Mouse (Mus musculus): ENCODE measurements around the gene Sept11. TPM values are rescaled to one million over a fixed set of nuclear protein-coding genes. Genes with fewer than 3 reads are reported as not detected.
A peak's percentile ranks its signal among the peaks of the same experiment; 100 is the strongest.

Sept11 gene
- polyA plus RNA-seq, 1 experiment: 137 TPM

DNA sequence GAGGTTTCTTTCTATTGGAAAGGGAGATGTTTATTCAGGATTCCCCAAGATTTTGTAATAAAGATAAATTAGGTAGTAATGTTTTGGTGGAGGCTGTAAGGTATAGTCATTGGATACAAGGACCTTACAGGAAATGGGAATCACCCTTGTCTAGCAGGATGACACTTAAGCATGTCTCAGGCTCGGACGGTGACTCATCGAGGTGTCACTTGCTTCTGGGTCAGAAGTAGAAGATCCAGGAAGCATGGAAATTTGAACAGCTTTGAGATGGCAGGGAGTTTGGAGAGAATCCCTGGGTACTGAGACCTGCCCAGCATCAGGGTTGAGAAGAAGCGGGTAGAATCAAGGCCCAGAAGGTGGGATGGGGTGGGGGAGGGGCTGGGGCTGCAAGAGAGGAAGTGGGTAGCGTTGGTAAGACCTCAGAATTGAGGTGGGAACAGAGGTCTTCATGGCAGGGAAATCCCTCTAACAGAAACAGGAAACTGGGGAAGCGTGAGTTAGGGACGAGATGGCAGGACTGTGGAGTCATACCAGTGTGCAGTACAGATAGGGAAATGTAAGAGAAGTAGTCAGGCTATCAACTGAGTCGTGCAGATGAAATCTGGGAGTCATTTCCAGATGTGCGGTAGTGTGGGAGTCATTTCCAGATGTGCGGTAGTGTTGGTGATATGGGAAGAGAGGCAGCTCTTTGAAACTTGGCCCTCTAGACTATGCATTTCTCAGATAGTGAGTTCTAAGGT lies 42.3 kb downstream of the Sept11 start:
- H3K4me1 ChIP-seq (ENCODE audit: control insufficient read depth, insufficient read depth, low read length): peaks cover 19% of the 10 kb centered on the region
- no peak for TF ChIP-seq POLR2A (IDR thresholded peaks at IDR 0.05; ENCODE audit: extremely low read depth, insufficient read depth, low read length)
- no peak for TF ChIP-seq CTCF (IDR thresholded peaks at IDR 0.05; ENCODE audit: extremely low read depth, insufficient read depth, low read length)
- no peak overlapping the region for H3K4me3 ChIP-seq (ENCODE audit: insufficient read depth, low read length)
- no peak overlapping the region for H3K27ac ChIP-seq (ENCODE audit: insufficient read depth, low read length)

DNA sequence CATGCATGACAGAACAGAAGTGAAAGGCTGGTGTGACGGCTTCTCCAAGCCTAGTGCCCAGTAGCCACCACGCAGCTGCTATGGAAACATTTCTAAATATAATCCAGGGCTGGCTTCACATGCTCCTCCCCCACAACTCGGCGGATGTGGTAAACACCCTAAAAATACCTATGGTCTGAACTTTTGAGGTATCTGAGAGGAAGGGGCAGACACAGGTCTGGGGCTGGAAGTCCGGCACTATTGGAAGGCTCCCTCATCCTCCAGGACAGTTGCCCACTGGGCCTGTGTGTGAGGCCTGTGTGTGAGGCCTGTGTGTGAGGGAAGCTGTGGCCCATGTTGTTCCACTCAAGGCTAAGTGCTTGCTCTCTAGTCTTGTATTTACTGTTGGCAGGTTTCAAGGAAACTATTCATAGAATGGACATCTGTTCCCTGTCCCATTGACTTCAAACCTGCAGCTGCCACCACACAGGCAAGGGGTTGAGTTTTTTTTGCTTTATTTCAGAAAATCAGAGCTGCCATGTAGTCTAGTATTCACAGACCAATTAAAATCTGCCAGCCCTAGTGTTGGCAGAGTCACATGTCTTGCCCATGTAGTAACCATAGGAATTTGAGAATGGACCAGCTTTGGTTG lies 43.8 kb downstream of the Sept11 start:
- Histone ChIP-seq H3K27ac (ENCODE audit: insufficient read depth, low read length) (peak overlapping the region; percentile 27; the same call in 1 of the 2 replicates), H3K4me1 (ENCODE audit: control insufficient read depth, insufficient read depth, low read length) (peaks cover 12% of the 10 kb centered on the region), H3K4me3 (ENCODE audit: insufficient read depth, low read length) (no peak overlapping the region)
- no peak for TF ChIP-seq POLR2A (IDR thresholded peaks at IDR 0.05; ENCODE audit: extremely low read depth, insufficient read depth, low read length)

DNA sequence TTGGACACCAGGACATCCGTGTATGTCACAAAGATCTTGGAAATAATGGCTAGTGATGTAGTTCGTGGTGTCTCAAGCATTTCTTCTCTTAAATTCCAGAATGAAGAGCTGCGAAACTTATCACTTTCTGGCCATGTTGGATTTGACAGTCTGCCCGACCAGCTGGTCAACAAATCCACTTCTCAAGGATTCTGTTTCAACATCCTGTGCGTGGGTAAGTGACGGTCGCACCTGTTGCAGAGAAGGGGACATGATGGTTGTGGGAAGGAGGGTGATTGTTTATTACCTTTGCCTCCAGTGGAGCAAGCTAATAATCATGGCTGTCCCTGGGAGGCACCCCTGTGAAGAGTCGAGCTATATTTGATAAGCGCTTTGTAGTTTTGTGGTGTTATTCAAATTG lies 46.1 kb downstream of the Sept11 start:
- Histone ChIP-seq H3K4me1 (ENCODE audit: control insufficient read depth, insufficient read depth, low read length) (peaks cover 6% of the 10 kb centered on the region; the same call in 1 of the 2 replicates), H3K27ac (ENCODE audit: insufficient read depth, low read length) (no peak overlapping the region), H3K4me3 (ENCODE audit: insufficient read depth, low read length) (no peak overlapping the region)
- TF ChIP-seq CTCF (IDR thresholded peaks at IDR 0.05; ENCODE audit: extremely low read depth, insufficient read depth, low read length) (no peak), POLR2A (IDR thresholded peaks at IDR 0.05; ENCODE audit: extremely low read depth, insufficient read depth, low read length) (no peak)

DNA sequence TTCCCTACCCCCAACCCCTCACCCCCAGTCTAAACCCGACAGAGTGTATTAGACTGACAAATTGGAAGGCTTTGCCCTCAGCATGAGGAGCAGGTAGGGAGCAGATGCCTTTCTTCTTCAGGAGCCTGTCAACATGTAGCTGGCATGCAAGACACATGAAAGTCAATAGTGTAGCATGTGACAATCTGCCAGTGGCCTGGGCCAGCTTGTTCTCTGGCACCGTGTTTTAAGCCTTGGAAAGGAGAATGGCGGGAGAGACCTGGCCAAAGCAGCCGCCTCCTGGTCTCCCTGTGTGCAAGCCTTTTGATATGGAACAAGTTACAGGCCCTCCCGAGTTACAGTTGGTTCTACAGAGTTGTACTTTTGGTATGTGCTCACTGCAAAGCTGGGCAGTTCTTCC lies 47.5 kb downstream of the Sept11 start:
- TF ChIP-seq POLR2A (IDR thresholded peaks at IDR 0.05; ENCODE audit: extremely low read depth, insufficient read depth, low read length): no peak
- no peak for TF ChIP-seq CTCF (IDR thresholded peaks at IDR 0.05; ENCODE audit: extremely low read depth, insufficient read depth, low read length)
- Histone ChIP-seq H3K4me1 (ENCODE audit: control insufficient read depth, insufficient read depth, low read length) (peaks cover 9% of the 10 kb centered on the region; the same call in 1 of the 2 replicates), H3K4me3 (ENCODE audit: insufficient read depth, low read length) (no peak overlapping the region), H3K27ac (ENCODE audit: insufficient read depth, low read length) (no peak overlapping the region)

DNA sequence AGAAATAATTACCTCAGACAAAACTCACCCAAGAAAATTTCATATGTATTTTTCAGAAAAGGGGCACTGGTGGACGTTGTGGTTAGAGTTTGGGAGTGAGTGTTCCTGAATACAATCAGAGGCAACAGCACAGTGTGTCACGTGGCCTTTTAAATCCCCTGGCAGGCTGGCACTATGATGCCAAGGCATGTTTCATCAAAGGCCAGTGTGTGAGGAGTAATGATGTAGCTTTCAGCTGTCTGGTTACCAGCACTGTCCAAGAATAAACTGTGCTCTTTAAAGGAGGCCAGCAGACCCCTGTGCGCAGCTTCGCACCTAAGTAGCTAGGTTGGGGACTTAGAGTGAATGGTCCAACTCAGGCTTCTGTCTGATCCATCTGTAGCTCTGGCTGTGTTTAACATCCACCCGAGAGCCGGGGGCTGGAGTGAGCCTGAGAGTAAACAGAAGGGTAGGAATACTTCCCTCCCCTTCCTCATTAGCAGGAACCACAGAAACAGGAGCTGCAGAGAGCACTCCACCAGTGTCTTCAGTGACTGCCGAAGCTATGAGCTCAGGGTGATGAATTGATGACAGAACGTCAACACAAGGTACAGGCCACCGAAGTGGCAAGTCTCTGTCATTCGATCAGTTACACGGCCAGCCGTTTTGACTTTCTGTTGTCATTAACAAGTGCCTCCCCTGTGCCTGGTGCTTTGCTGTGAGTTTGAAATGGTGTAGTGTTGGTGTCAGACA lies 50.3 kb downstream of the Sept11 start:
- TF ChIP-seq CTCF (IDR thresholded peaks at IDR 0.05; ENCODE audit: extremely low read depth, insufficient read depth, low read length): no peak
- TF ChIP-seq POLR2A (IDR thresholded peaks at IDR 0.05; ENCODE audit: extremely low read depth, insufficient read depth, low read length): no peak
- peaks cover 8% of the 10 kb centered on the region; the same call in 1 of the 2 replicates for H3K4me1 ChIP-seq (ENCODE audit: control insufficient read depth, insufficient read depth, low read length)
- H3K27ac ChIP-seq (ENCODE audit: insufficient read depth, low read length): no peak overlapping the region
- no peak overlapping the region for H3K4me3 ChIP-seq (ENCODE audit: insufficient read depth, low read length)

DNA sequence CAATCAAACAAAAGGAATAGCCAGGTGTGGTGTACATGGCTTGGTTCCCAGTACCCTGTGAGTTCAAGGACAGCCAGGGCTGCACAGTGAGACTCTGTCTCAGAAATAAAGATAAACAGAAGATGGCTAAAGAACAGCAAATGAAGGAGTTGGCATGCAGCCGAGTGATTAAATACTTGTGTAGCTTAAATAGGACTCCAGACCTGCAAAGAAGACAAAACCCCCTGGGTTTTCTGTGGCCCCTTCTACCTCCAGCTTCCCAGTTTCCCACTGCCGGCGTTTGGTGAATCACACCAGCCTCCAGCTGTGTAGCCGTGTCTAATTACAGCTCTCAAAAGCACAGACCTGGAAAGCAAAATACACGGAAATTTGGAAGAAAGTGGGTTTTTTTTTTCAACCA lies 51.6 kb downstream of the Sept11 start:
- TF ChIP-seq CTCF (IDR thresholded peaks at IDR 0.05; ENCODE audit: extremely low read depth, insufficient read depth, low read length) (no peak), POLR2A (IDR thresholded peaks at IDR 0.05; ENCODE audit: extremely low read depth, insufficient read depth, low read length) (no peak)
- Histone ChIP-seq H3K4me3 (ENCODE audit: insufficient read depth, low read length) (no peak overlapping the region), H3K4me1 (ENCODE audit: control insufficient read depth, insufficient read depth, low read length) (peaks cover 12% of the 10 kb centered on the region), H3K27ac (ENCODE audit: insufficient read depth, low read length) (no peak overlapping the region)

DNA sequence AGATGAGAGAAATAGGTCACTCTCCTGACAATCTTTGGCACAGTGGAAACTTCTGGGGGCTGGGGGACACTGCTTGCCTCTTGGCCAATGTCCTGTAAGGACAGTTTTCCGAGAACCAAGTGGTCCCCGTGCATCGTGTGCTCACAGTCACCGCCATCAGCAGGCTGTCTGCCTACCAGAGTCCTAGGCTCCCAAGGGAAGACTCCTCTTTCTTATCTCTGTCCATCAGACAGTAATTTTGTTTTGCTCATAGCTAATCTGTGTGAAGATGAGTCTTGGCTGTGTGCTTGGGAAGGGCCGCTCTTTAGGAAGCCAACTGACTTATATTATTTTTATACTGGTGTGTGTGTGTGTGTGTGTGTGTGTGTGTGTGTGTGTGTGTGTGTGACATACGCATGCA lies 52.3 kb downstream of the Sept11 start:
- H3K27ac ChIP-seq (ENCODE audit: insufficient read depth, low read length): no peak overlapping the region
- no peak overlapping the region for H3K4me3 ChIP-seq (ENCODE audit: insufficient read depth, low read length)
- TF ChIP-seq POLR2A (IDR thresholded peaks at IDR 0.05; ENCODE audit: extremely low read depth, insufficient read depth, low read length): no peak
- H3K4me1 ChIP-seq (ENCODE audit: control insufficient read depth, insufficient read depth, low read length): peaks cover 14% of the 10 kb centered on the region

DNA sequence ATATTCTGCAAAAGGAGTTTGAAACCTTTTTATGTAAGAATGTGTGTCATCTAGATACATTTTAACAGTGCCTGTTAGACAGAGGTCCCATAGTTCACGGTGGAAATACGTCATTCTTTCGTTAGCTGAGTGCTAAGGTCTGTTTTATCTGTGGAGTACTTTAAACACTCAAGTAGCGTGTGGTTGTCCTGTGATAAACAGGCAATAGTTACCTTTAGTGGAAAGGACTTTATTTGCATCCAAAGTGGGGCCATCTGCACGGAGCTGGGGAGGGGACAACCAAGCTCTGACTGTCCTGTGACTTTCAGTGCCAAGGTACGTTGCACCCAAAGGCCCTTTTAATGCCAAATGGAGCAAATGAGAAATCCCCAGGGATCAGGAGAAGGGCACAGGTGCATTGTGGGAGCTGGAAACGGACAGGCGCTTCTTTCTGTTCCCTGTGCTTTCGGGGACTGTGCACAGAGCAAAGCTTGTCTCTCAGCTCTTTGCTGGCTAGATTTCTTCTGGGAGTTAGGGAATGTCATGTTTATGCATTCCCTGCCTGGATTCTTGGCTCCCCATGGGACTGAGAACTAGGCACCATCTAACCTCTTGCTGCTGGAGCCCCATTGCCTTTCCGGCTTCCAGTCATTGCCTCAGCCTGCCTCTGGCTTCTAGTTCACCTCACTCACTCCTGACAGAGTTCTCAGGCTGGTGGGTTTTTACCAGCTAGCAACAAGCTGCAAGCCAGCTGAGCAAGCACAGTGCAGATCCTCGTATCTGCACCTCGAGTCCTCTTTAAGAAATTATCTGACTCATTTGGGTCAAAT lies 56.9 kb downstream of the Sept11 start:
- Histone ChIP-seq H3K27ac (ENCODE audit: insufficient read depth, low read length) (no peak overlapping the region), H3K4me1 (ENCODE audit: control insufficient read depth, insufficient read depth, low read length) (peaks cover 22% of the 10 kb centered on the region), H3K4me3 (ENCODE audit: insufficient read depth, low read length) (no peak overlapping the region)
- no peak for TF ChIP-seq POLR2A (IDR thresholded peaks at IDR 0.05; ENCODE audit: extremely low read depth, insufficient read depth, low read length)
- TF ChIP-seq CTCF (IDR thresholded peaks at IDR 0.05; ENCODE audit: extremely low read depth, insufficient read depth, low read length): no peak

DNA sequence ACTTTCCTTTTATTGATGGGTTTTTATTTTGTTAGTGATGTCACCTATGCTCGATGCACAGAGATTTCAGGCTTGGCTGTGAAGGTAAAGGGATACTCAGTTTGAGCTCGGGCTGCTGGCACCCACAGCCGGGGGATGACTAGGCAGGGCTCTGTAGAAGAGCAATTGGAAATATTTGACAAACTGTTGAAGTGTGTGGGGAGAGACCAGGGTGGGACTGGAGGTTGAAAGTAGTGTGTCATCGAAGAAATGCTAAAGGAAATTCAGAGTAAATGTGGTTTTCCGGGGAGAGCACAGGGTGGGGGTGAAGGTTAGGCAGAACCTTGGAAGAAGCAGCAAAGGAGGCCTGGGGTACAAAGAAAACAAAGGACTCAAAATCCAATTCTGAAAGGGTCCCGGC lies 58.7 kb downstream of the Sept11 start:
- peaks cover 19% of the 10 kb centered on the region for H3K4me1 ChIP-seq (ENCODE audit: control insufficient read depth, insufficient read depth, low read length)
- H3K4me3 ChIP-seq (ENCODE audit: insufficient read depth, low read length): no peak overlapping the region
- H3K27ac ChIP-seq (ENCODE audit: insufficient read depth, low read length): no peak overlapping the region
- TF ChIP-seq CTCF (IDR thresholded peaks at IDR 0.05; ENCODE audit: extremely low read depth, insufficient read depth, low read length) (no peak), POLR2A (IDR thresholded peaks at IDR 0.05; ENCODE audit: extremely low read depth, insufficient read depth, low read length) (no peak)
